Mouse (Mus musculus): Measurements from ENCODE around the gene Coq10a. TPM values are rescaled to one million over a fixed set of nuclear protein-coding genes. Genes with fewer than 3 reads are reported as not detected.

The Coq10a gene
- polyA plus RNA-seq, 1 experiment, result 0.49 TPM

GRCm38 (mm10) chr10:128390366-128390765, 21.6 kb upstream of the Coq10a start:
- peaks cover 6% of the 10 kb centered on the region for H3K4me1 ChIP-seq (ENCODE audit: control insufficient read depth)
- H3K27me3 ChIP-seq (ENCODE audit: control insufficient read depth), result no peaks in the 10 kb centered on the region
- TF ChIP-seq TAL1 (IDR thresholded peaks at IDR 0.05; ENCODE audit: low read length) (no peak), GATA1 (IDR thresholded peaks at IDR 0.05; ENCODE audit: low read length) (no peak)
- H3K36me3 ChIP-seq (ENCODE audit: control insufficient read depth), result peaks cover 94% of the 10 kb centered on the region
- H3K9me3 ChIP-seq (ENCODE audit: control insufficient read depth, low read length), result no peaks in the 10 kb centered on the region
- no peak overlapping the region for H3K4me3 ChIP-seq (replicated peaks)

GRCm38 (mm10) chr10:128389570-128389969, 20.8 kb upstream of the Coq10a start:
- H3K4me3 ChIP-seq (replicated peaks), result no peak overlapping the region
- no peak for TF ChIP-seq TAL1 (IDR thresholded peaks at IDR 0.05; ENCODE audit: low read length)
- TF ChIP-seq GATA1 (IDR thresholded peaks at IDR 0.05; ENCODE audit: low read length), result no peak
- peaks cover 97% of the 10 kb centered on the region for H3K36me3 ChIP-seq (ENCODE audit: control insufficient read depth)
- no peaks in the 10 kb centered on the region for H3K27me3 ChIP-seq (ENCODE audit: control insufficient read depth)
- peaks cover 3% of the 10 kb centered on the region for H3K4me1 ChIP-seq (ENCODE audit: control insufficient read depth)
- H3K9me3 ChIP-seq (ENCODE audit: control insufficient read depth, low read length), result no peaks in the 10 kb centered on the region

- no peak overlapping the region for H3K4me3 ChIP-seq (replicated peaks)
These were observed 20.1 kb upstream of the Coq10a start for GRCm38 (mm10) chr10:128388941-128389340.

GRCm38 (mm10) chr10:128385902-128386301, 17.1 kb upstream of the Coq10a start:
- H3K4me1 ChIP-seq (ENCODE audit: control insufficient read depth), result peaks cover 2% of the 10 kb centered on the region
- no peak overlapping the region for H3K4me3 ChIP-seq (replicated peaks)
- TF ChIP-seq GATA1 (IDR thresholded peaks at IDR 0.05; ENCODE audit: low read length) (no peak), TAL1 (IDR thresholded peaks at IDR 0.05; ENCODE audit: low read length) (no peak)
- no peaks in the 10 kb centered on the region for H3K9me3 ChIP-seq (ENCODE audit: control insufficient read depth, low read length)
- H3K36me3 ChIP-seq (ENCODE audit: control insufficient read depth), result peaks cover 99% of the 10 kb centered on the region
- H3K27me3 ChIP-seq (ENCODE audit: control insufficient read depth), result no peaks in the 10 kb centered on the region

More at GRCm38 (mm10) chr10:128388941-128389340, 20.1 kb upstream of the Coq10a start:
- Histone ChIP-seq H3K27me3 (ENCODE audit: control insufficient read depth) (no peaks in the 10 kb centered on the region), H3K9me3 (ENCODE audit: control insufficient read depth, low read length) (no peaks in the 10 kb centered on the region), H3K4me1 (ENCODE audit: control insufficient read depth) (peaks cover 2% of the 10 kb centered on the region), H3K36me3 (ENCODE audit: control insufficient read depth) (peaks cover 97% of the 10 kb centered on the region)
- TF ChIP-seq GATA1 (IDR thresholded peaks at IDR 0.05; ENCODE audit: low read length) (no peak), TAL1 (IDR thresholded peaks at IDR 0.05; ENCODE audit: low read length) (no peak)

- TF ChIP-seq TAL1 (IDR thresholded peaks at IDR 0.05; ENCODE audit: low read length) (no peak), GATA1 (IDR thresholded peaks at IDR 0.05; ENCODE audit: low read length) (no peak)
- Histone ChIP-seq H3K36me3 (ENCODE audit: control insufficient read depth) (peaks cover 92% of the 10 kb centered on the region), H3K4me1 (ENCODE audit: control insufficient read depth) (peaks cover 21% of the 10 kb centered on the region), H3K27me3 (ENCODE audit: control insufficient read depth) (no peaks in the 10 kb centered on the region), H3K9me3 (ENCODE audit: control insufficient read depth, low read length) (no peaks in the 10 kb centered on the region), H3K4me3 (replicated peaks) (no peak overlapping the region)
These were observed 13.7 kb upstream of the Coq10a start for GRCm38 (mm10) chr10:128382482-128382881.

GRCm38 (mm10) chr10:128380565-128380964, 11.8 kb upstream of the Coq10a start:
- Histone ChIP-seq H3K4me3 (replicated peaks) (no peak overlapping the region), H3K27me3 (ENCODE audit: control insufficient read depth) (no peaks in the 10 kb centered on the region), H3K9me3 (ENCODE audit: control insufficient read depth, low read length) (no peaks in the 10 kb centered on the region), H3K4me1 (ENCODE audit: control insufficient read depth) (peaks cover 34% of the 10 kb centered on the region), H3K36me3 (ENCODE audit: control insufficient read depth) (peaks cover 73% of the 10 kb centered on the region)
- TF ChIP-seq GATA1 (IDR thresholded peaks at IDR 0.05; ENCODE audit: low read length) (no peak), TAL1 (IDR thresholded peaks at IDR 0.05; ENCODE audit: low read length) (no peak)

GRCm38 (mm10) chr10:128379260-128379659, 10.5 kb upstream of the Coq10a start:
- H3K9me3 ChIP-seq (ENCODE audit: control insufficient read depth, low read length), result no peaks in the 10 kb centered on the region
- TF ChIP-seq TAL1 (IDR thresholded peaks at IDR 0.05; ENCODE audit: low read length), result no peak
- TF ChIP-seq GATA1 (IDR thresholded peaks at IDR 0.05; ENCODE audit: low read length), result no peak
- H3K36me3 ChIP-seq (ENCODE audit: control insufficient read depth), result peaks cover 60% of the 10 kb centered on the region
- H3K4me1 ChIP-seq (ENCODE audit: control insufficient read depth), result peaks cover 34% of the 10 kb centered on the region
- H3K4me3 ChIP-seq (replicated peaks), result no peak overlapping the region
- no peaks in the 10 kb centered on the region for H3K27me3 ChIP-seq (ENCODE audit: control insufficient read depth)

- H3K4me3 ChIP-seq (replicated peaks), result peak overlapping the region; percentile 88
- H3K36me3 ChIP-seq (ENCODE audit: control insufficient read depth), result peaks cover 52% of the 10 kb centered on the region
- no peak for TF ChIP-seq GATA1 (IDR thresholded peaks at IDR 0.05; ENCODE audit: low read length)
- no peak for TF ChIP-seq TAL1 (IDR thresholded peaks at IDR 0.05; ENCODE audit: low read length)
- no peaks in the 10 kb centered on the region for H3K27me3 ChIP-seq (ENCODE audit: control insufficient read depth)
- H3K9me3 ChIP-seq (ENCODE audit: control insufficient read depth, low read length), result no peaks in the 10 kb centered on the region
- peaks cover 37% of the 10 kb centered on the region for H3K4me1 ChIP-seq (ENCODE audit: control insufficient read depth)
These were observed 9.7 kb upstream of the Coq10a start for GRCm38 (mm10) chr10:128378462-128378861.

GRCm38 (mm10) chr10:128377940-128378448, 9.2 kb upstream of the Coq10a start:
- H3K9me3 ChIP-seq (ENCODE audit: control insufficient read depth, low read length), result no peaks in the 10 kb centered on the region
- peaks cover 47% of the 10 kb centered on the region for H3K36me3 ChIP-seq (ENCODE audit: control insufficient read depth)
- no peak for TF ChIP-seq TAL1 (IDR thresholded peaks at IDR 0.05; ENCODE audit: low read length)
- no peak for TF ChIP-seq GATA1 (IDR thresholded peaks at IDR 0.05; ENCODE audit: low read length)
- peaks cover 41% of the 10 kb centered on the region for H3K4me1 ChIP-seq (ENCODE audit: control insufficient read depth)
- peak overlapping the region; percentile 88 for H3K4me3 ChIP-seq (replicated peaks)
- H3K27me3 ChIP-seq (ENCODE audit: control insufficient read depth), result no peaks in the 10 kb centered on the region

All from erythroblast, embryonic 14.5 days (primary cell).